Mouse (Mus musculus): ENCODE results near the gene Lhx9. TPM values are rescaled to one million over a fixed set of nuclear protein-coding genes. Genes with fewer than 3 reads are reported as not detected.

The Lhx9 gene
- polyA plus RNA-seq, 1 experiment from 2014 or later, result 43.4 TPM

GRCm38 (mm10) chr1:138848026-138848425 lies 351 bp downstream of the Lhx9 start:
- peak overlapping the region; percentile 16; the same call in 1 of the 2 replicates for H3K27ac ChIP-seq (ENCODE audit: low read depth, low read length)
- H3K36me3 ChIP-seq (ENCODE audit: control insufficient read depth, insufficient read depth, low read length), result no peaks in the 10 kb centered on the region
- peak overlapping the region; percentile 33 for H3K4me3 ChIP-seq (ENCODE audit: low read depth, low read length)
- peaks cover 24% of the 10 kb centered on the region for H3K4me1 ChIP-seq (ENCODE audit: control insufficient read depth, insufficient read depth, low read length)
- H3K27me3 ChIP-seq (ENCODE audit: control insufficient read depth, insufficient read depth, low read length), result peaks cover 70% of the 10 kb centered on the region
- DNase-seq (ENCODE audit: low spot score, missing footprints) (peak; percentile 96), ATAC-seq (ENCODE audit: low FRiP score) (peak; percentile 29)
- WGBS, result 1% methylated on average over 16 of the region's 16 CpGs
- no peaks in the 10 kb centered on the region for H3K9me3 ChIP-seq (ENCODE audit: control insufficient read depth, low read length)
- H3K4me2 ChIP-seq, result peak overlapping the region; percentile 56
- H3K9ac ChIP-seq (ENCODE audit: low read length), result peak overlapping the region; percentile 51

DNA sequence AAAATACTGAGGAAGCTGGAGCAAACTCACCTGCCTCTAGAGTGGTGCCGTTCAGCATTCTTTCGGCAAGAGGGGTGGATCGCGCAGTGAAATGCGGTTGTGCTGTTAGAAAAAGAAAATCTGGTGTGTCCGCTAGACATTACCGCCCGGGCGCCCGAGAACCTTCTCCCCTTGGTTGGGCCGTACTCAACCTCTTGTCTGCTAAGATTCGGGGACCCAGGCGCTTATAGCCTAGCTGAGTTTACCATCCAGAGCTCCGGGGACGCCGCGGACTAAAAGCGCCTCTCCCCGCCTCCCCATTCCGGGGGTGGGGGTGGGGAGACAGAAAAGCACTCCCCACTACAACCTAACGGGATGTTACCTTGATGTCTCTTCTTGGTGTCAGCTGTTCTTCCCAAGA lies 1.2 kb downstream of the Lhx9 start:
- Histone ChIP-seq H3K9me3 (ENCODE audit: control insufficient read depth, low read length) (no peaks in the 10 kb centered on the region), H3K4me1 (ENCODE audit: control insufficient read depth, insufficient read depth, low read length) (peaks cover 24% of the 10 kb centered on the region), H3K4me3 (ENCODE audit: low read depth, low read length) (peak overlapping the region; percentile 32), H3K27ac (ENCODE audit: low read depth, low read length) (peak overlapping the region; percentile 35; the same call in 1 of the 2 replicates), H3K27me3 (ENCODE audit: control insufficient read depth, insufficient read depth, low read length) (peaks cover 78% of the 10 kb centered on the region), H3K4me2 (peak overlapping the region; percentile 32), H3K9ac (ENCODE audit: low read length) (peak overlapping the region; percentile 38; the same call in 1 of the 2 replicates), H3K36me3 (ENCODE audit: control insufficient read depth, insufficient read depth, low read length) (no peaks in the 10 kb centered on the region)
- DNase-seq (ENCODE audit: low spot score, missing footprints) (peak; percentile 93), ATAC-seq (ENCODE audit: low FRiP score) (no peak)
- under 1% methylated on average over 21 of the region's 21 CpGs for WGBS

DNA sequence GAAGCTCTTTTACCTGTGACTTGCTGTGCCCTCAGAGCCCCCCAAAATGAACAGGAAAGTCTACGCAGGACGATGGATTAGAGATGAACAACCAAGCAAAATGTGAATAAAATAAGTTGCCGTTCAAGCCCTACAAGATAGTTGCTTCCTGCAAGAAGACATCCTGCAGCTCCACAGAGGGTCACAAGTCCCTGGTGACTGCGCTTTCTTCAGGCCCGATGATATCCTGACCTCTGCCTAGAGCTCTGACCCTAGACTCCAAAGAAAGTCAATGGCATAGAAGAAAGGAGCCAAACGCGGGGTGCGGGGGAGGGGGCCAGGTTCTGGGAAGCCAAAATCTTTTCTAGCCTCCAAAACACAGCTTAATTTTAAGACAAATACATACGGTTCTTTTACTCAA lies 1.8 kb downstream of the Lhx9 start:
- Histone ChIP-seq H3K27me3 (ENCODE audit: control insufficient read depth, insufficient read depth, low read length) (peaks cover 78% of the 10 kb centered on the region), H3K4me1 (ENCODE audit: control insufficient read depth, insufficient read depth, low read length) (peaks cover 24% of the 10 kb centered on the region), H3K9ac (ENCODE audit: low read length) (peak overlapping the region; percentile 25; the same call in 1 of the 2 replicates), H3K9me3 (ENCODE audit: control insufficient read depth, low read length) (no peaks in the 10 kb centered on the region), H3K27ac (ENCODE audit: low read depth, low read length) (no peak overlapping the region; the same call in 1 of the 2 replicates), H3K4me2 (no peak overlapping the region; the same call in 1 of the 2 replicates), H3K4me3 (ENCODE audit: low read depth, low read length) (peak overlapping the region; percentile 32), H3K36me3 (ENCODE audit: control insufficient read depth, insufficient read depth, low read length) (no peaks in the 10 kb centered on the region)
- no peak for ATAC-seq (ENCODE audit: low FRiP score)
- under 1% methylated on average over 9 of the region's 9 CpGs for WGBS
- peak; percentile 93 for DNase-seq (ENCODE audit: low spot score, missing footprints)

- Histone ChIP-seq H3K27me3 (ENCODE audit: control insufficient read depth, insufficient read depth, low read length) (peaks cover 78% of the 10 kb centered on the region), H3K36me3 (ENCODE audit: control insufficient read depth, insufficient read depth, low read length) (no peaks in the 10 kb centered on the region), H3K9ac (ENCODE audit: low read length) (peak overlapping the region; percentile 25; the same call in 1 of the 2 replicates), H3K4me3 (ENCODE audit: low read depth, low read length) (peak overlapping the region; percentile 32), H3K4me1 (ENCODE audit: control insufficient read depth, insufficient read depth, low read length) (peaks cover 26% of the 10 kb centered on the region), H3K27ac (ENCODE audit: low read depth, low read length) (no peak overlapping the region), H3K9me3 (ENCODE audit: control insufficient read depth, low read length) (no peaks in the 10 kb centered on the region), H3K4me2 (peak overlapping the region; percentile 6)
- no peak for ATAC-seq (ENCODE audit: low FRiP score)
- peak; percentile 93 for DNase-seq (ENCODE audit: low spot score, missing footprints)
- WGBS, result 4% methylated on average over 12 of the region's 12 CpGs
These were observed 2.2 kb downstream of the Lhx9 start for GRCm38 (mm10) chr1:138846131-138846530.

- peaks cover 79% of the 10 kb centered on the region for H3K27me3 ChIP-seq (ENCODE audit: control insufficient read depth, insufficient read depth, low read length)
- 4% methylated on average over 3 of the region's 3 CpGs for WGBS
- peak; percentile 90 for DNase-seq (ENCODE audit: low spot score, missing footprints)
- H3K4me2 ChIP-seq, result peak overlapping the region; percentile 6
- H3K4me1 ChIP-seq (ENCODE audit: control insufficient read depth, insufficient read depth, low read length), result peaks cover 27% of the 10 kb centered on the region
- peak overlapping the region; percentile 25; the same call in 1 of the 2 replicates for H3K9ac ChIP-seq (ENCODE audit: low read length)
- no peak for ATAC-seq (ENCODE audit: low FRiP score)
- H3K4me3 ChIP-seq (ENCODE audit: low read depth, low read length), result peak overlapping the region; percentile 32
- no peak overlapping the region for H3K27ac ChIP-seq (ENCODE audit: low read depth, low read length)
- H3K9me3 ChIP-seq (ENCODE audit: control insufficient read depth, low read length), result no peaks in the 10 kb centered on the region
- H3K36me3 ChIP-seq (ENCODE audit: control insufficient read depth, insufficient read depth, low read length), result no peaks in the 10 kb centered on the region
These were observed 2.9 kb downstream of the Lhx9 start for GRCm38 (mm10) chr1:138845481-138845880.

GRCm38 (mm10) chr1:138844166-138844565 lies 4.2 kb downstream of the Lhx9 start:
- DNase-seq (ENCODE audit: low spot score, missing footprints) (no peak), ATAC-seq (ENCODE audit: low FRiP score) (no peak)
- H3K4me1 ChIP-seq (ENCODE audit: control insufficient read depth, insufficient read depth, low read length), result peaks cover 27% of the 10 kb centered on the region
- peak overlapping the region; percentile 50 for H3K4me2 ChIP-seq
- H3K9ac ChIP-seq (ENCODE audit: low read length), result peak overlapping the region; percentile 64
- WGBS, result 5% methylated on average over 3 of the region's 3 CpGs
- no peaks in the 10 kb centered on the region for H3K9me3 ChIP-seq (ENCODE audit: control insufficient read depth, low read length)
- no peaks in the 10 kb centered on the region for H3K36me3 ChIP-seq (ENCODE audit: control insufficient read depth, insufficient read depth, low read length)
- H3K27me3 ChIP-seq (ENCODE audit: control insufficient read depth, insufficient read depth, low read length), result peaks cover 78% of the 10 kb centered on the region
- peak overlapping the region; percentile 67; the same call in 1 of the 2 replicates for H3K27ac ChIP-seq (ENCODE audit: low read depth, low read length)
- H3K4me3 ChIP-seq (ENCODE audit: low read depth, low read length), result peak overlapping the region; percentile 42

GRCm38 (mm10) chr1:138843361-138844091 lies 4.9 kb downstream of the Lhx9 start:
- ATAC-seq (ENCODE audit: low FRiP score) (peak; percentile 36), DNase-seq (ENCODE audit: low spot score, missing footprints) (peak; percentile 96)
- Histone ChIP-seq H3K4me1 (ENCODE audit: control insufficient read depth, insufficient read depth, low read length) (peaks cover 21% of the 10 kb centered on the region), H3K9me3 (ENCODE audit: control insufficient read depth, low read length) (no peaks in the 10 kb centered on the region), H3K27me3 (ENCODE audit: control insufficient read depth, insufficient read depth, low read length) (peaks cover 73% of the 10 kb centered on the region), H3K27ac (ENCODE audit: low read depth, low read length) (peak overlapping the region; percentile 67), H3K4me2 (peak overlapping the region; percentile 50), H3K4me3 (ENCODE audit: low read depth, low read length) (peak overlapping the region; percentile 42), H3K36me3 (ENCODE audit: control insufficient read depth, insufficient read depth, low read length) (no peaks in the 10 kb centered on the region), H3K9ac (ENCODE audit: low read length) (peak overlapping the region; percentile 64)
- WGBS, result under 1% methylated on average over 35 of the region's 35 CpGs

- H3K36me3 ChIP-seq (ENCODE audit: control insufficient read depth, insufficient read depth, low read length), result no peaks in the 10 kb centered on the region
- H3K9me3 ChIP-seq (ENCODE audit: control insufficient read depth, low read length), result no peaks in the 10 kb centered on the region
- H3K4me1 ChIP-seq (ENCODE audit: control insufficient read depth, insufficient read depth, low read length), result peaks cover 13% of the 10 kb centered on the region
- H3K4me2 ChIP-seq, result peak overlapping the region; percentile 50
- peaks cover 73% of the 10 kb centered on the region for H3K27me3 ChIP-seq (ENCODE audit: control insufficient read depth, insufficient read depth, low read length)
- peak overlapping the region; percentile 42 for H3K4me3 ChIP-seq (ENCODE audit: low read depth, low read length)
- no peak for ATAC-seq (ENCODE audit: low FRiP score)
- peak overlapping the region; percentile 74 for H3K9ac ChIP-seq (ENCODE audit: low read length)
- H3K27ac ChIP-seq (ENCODE audit: low read depth, low read length), result peak overlapping the region; percentile 70
- WGBS, result under 1% methylated on average over 10 of the region's 10 CpGs
- peak; percentile 95 for DNase-seq (ENCODE audit: low spot score, missing footprints)
These were observed 5.6 kb downstream of the Lhx9 start for GRCm38 (mm10) chr1:138842756-138843155.

- peak; percentile 96 for DNase-seq (ENCODE audit: low spot score, missing footprints)
- Histone ChIP-seq H3K36me3 (ENCODE audit: control insufficient read depth, insufficient read depth, low read length) (no peaks in the 10 kb centered on the region), H3K4me3 (ENCODE audit: low read depth, low read length) (peak overlapping the region; percentile 42), H3K4me1 (ENCODE audit: control insufficient read depth, insufficient read depth, low read length) (peaks cover 13% of the 10 kb centered on the region), H3K27me3 (ENCODE audit: control insufficient read depth, insufficient read depth, low read length) (peaks cover 75% of the 10 kb centered on the region), H3K4me2 (peak overlapping the region; percentile 50), H3K9me3 (ENCODE audit: control insufficient read depth, low read length) (no peaks in the 10 kb centered on the region), H3K27ac (ENCODE audit: low read depth, low read length) (peak overlapping the region; percentile 70), H3K9ac (ENCODE audit: low read length) (peak overlapping the region; percentile 74)
- ATAC-seq (ENCODE audit: low FRiP score), result peak; percentile 70
- WGBS, result 0% methylated on average over 8 of the region's 8 CpGs
These were observed 6.1 kb downstream of the Lhx9 start for GRCm38 (mm10) chr1:138842315-138842714.

All from midbrain, embryonic 11.5 days (tissue).